Mouse (Mus musculus) liver, adult (tissue): ENCODE measurements around the gene Herpud2.

Experiments used
- GATA4 ChIP-seq: IDR thresholded peaks from 2 replicates; pipeline ENCODE4 v1.6.1; 2014; ENCODE audit warnings: mild to moderate bottlenecking, low read length; ENCODE audit not compliant: insufficient replicate concordance

Herpud2 gene

DNA sequence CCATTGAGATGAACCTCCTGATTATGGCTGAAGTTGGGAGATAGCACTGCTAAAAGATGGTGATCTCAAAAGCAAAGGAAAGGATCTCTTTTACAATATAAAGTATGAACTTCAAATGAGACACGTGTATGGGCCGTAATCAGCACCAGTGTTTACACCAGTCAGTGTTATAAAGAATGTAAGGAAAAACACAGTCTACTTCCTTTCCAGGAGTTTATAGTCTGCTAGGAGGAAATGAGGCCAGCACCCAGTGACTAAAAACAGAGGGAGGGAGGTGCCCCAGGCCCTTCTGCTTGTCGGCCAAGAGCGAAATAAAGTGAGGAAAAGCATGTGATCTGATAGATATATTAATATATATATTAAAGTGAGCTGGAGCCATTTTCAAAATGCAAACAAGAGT is 6.6 kb upstream of the Herpud2 start:
- no peak for TF ChIP-seq GATA4

DNA sequence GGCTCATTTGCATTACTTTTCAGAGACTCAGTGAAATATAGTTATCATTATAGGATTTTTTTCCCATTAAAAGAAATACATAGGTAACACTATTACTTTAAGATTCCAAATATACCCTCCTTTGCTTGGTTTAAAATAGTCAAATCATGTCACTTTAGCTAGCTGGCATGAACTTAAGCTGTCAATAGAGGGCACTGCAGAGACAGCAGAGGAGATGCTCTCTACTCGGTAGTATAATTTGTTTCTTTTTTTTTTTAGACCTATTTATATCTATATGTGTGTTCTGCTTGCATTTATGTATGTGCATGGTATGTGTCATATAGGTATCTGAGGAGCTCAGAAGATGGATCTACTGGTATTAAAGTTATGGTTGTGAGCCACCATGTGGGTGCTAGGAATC is 4.8 kb upstream of the Herpud2 start:
- no peak for TF ChIP-seq GATA4

DNA sequence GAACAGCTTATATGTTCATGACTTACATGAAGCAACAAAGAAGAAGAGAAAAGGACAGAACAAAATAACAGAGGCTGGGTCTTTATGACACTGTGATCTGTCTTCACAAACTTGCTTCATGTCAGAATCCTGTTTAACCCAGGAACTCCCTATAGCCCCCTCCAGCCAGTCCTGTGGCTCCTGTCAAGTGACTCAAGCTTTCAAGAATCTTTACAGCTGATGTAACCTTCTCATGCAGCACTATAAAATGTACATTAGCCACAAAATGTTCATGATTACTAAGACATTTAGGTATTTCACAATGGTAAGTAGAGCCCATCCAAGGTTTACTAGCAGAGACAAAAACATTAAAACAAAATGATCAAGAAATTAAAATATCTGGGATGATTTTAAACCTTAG is 1.4 kb upstream of the Herpud2 start:
- TF ChIP-seq GATA4, result no peak

DNA sequence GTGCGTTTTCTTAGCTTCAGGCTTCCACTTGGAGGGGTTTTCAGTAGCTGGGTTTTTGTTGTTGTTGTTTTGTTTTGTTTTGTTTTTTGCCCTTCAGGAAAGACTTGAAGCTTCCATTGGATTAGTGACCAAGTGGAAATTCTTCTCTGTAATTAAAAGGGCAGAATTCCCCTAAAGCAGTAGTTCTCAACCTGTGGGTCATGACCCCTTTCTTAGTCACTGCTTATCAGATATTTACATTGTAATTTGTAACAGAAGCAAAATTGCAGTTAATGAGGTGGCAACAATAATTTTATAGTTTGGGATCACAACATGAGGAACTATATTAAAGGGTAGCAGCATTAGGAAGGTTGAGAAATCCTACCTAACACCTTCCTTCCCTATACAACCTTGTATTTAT is 837 bp upstream of the Herpud2 start:
- TF ChIP-seq GATA4, result no peak

DNA sequence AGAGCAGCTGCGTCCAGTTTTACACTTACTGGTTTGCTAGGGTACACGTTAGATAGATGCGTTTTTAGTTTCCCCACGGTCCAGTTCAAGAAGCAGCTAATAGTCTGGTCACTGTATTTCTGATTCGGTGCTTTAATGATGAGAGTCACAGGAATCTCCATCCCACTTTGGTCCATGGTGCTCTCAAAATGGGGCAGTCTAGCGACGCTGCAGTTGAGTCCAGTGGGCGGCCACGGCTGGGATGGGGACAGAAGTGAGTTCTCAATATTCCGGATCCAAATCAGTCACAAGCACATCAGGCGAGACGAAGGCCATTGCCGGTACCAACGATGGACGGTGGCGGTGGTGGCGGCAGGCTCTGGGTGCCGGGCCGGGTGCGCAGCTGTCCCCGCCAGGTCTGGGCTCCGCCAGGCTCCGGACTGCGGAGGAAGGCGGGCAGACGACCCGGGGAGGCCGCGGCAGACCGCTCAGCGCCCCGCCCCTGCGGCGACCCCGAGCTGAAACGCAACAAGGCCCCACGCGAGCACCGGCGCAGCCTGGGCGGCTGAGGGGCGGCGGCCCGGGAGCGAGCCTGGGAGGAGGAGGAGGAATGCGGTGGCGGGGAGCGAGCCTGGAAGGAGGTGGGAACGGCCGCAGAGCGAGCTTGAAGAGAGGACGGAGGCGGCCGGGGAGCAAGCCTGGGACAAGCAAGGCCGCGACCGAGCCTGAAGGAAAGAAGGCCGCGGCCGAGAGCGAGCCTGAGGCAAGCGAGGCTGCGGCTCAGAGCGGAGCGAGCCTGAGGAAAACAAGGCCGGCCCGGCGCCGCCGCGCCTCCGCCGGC is 619 bp downstream of the Herpud2 start:
- no peak for TF ChIP-seq GATA4

DNA sequence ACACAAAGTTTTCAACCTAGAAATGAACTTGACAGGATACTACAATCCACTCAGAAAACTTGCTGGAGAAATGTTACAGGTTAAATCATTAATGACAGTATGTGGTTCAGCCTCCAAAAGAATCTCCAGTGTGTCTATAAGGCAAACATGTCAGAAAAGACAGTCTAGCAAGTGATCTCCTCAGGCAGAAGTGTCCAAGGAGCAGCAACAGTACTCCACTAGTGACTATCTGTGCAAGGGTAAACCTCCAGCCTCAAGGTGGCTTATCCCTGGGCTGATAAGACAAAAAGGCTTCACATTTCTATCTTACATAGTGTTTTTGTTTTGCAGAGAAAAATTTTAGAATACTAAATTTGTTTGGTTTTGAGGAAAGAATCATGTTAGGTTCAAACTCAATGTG is 2.9 kb downstream of the Herpud2 start:
- TF ChIP-seq GATA4, result no peak

DNA sequence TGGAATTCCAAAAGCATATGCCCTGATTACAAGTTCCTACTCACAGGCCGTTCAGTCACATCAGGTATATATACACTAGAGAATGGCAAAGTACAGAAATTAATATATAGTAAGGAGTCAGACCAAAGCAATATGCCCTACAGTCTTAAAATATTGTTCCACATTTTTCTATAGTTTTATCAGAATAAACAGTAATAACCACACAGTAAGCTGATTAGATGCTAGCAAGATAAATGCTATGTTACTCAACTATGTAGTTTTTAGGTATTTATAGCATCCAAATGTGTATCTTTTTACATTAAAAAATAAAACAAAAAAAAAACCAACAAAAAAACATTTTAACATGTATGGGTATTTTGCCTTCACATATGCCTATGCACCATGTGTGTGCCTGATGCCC is 5.7 kb downstream of the Herpud2 start:
- TF ChIP-seq GATA4, result no peak

DNA sequence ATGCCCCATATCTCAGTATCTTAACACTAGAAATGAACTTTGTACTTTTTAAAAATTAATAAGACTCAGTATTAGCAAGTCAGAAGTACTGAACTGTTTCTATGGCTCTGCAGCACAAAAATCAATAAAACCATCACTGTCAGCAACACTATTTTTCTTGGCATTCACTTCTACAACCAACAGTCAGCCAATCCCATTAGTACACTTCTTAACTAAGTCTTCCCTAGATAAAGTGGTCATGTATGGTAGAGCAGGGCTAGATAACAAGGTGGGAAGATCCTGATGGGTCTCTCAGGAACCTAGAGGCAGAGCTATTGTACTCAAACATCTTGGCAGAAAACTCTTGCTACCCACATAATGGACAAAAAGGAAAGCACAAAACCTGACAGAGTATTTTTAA is 7.7 kb downstream of the Herpud2 start:
- TF ChIP-seq GATA4, result no peak

DNA sequence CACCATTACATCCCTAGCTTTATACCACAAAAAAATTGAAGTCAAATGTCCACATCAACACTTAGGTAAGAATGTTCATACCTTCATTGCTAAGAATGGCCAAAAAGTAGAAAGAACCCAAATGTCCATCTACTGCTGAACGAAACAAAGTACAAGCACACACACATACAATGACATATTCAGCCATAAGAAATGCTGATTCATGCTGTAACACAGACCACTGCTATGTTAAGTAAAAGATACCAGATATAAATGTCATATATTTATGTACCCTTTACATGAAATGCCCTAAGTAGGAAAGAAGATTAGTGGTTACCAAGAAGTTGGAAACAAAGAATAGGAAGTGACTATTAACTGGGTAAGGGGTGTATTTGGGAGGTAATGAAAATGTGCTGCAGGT is 8.6 kb downstream of the Herpud2 start:
- TF ChIP-seq GATA4, result no peak

DNA sequence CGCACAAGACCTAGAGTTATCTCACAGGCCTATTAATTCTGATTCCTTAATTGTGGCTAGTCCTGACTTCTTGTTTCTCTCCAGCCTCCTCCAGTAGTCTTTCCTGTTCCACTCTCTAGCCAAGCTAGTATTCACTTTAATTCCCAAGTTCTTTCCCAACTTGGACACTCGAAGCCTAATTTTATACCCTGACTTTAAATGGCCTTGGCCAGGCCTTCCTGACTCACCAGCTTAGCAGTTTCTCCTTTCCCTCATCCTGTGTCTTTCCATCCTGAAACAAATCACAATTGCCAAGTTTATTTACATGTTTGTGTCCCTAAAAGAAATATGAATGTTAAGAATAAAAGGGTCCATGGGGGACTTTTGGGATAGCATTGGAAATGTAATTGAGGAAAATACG is 9.6 kb downstream of the Herpud2 start:
- TF ChIP-seq GATA4, result no peak

DNA sequence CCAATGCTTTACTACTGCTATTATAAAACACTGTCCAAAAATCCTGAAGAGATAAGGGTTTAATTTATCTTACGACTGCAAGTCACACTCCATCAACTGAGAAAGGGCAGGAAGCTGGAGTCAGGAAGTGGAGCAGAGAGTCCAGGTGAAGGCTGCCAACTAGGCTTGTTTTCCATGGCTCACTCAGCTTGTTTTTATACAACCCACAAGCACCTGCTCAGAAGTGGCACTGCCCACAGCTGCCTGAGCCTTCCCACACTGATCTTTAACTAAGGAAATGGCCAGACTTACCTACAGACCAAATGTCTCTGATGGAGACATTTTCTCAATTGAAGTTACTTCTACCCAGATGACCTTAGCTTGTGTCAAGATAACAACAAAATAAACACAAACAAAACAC is 11.3 kb downstream of the Herpud2 start:
- no peak for TF ChIP-seq GATA4

DNA sequence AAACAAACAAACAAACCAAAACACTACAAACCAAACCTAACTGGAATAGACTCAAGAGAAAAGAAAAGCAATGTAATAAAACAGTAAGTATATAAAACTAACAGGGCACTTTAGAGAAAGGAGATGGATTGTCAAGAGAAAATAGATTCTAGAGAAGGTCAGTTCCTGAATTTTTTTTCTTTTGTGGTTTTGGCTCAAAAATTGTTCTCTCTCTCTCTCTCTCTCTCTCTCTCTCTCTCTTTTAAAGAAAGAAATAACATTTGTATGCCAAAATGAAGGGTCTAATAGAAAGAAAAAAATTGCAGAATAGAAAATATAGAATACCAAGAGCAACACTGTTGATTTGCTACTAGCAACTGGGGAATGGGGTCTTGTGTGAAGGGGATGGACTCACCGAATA is 12.7 kb downstream of the Herpud2 start:
- no peak for TF ChIP-seq GATA4

DNA sequence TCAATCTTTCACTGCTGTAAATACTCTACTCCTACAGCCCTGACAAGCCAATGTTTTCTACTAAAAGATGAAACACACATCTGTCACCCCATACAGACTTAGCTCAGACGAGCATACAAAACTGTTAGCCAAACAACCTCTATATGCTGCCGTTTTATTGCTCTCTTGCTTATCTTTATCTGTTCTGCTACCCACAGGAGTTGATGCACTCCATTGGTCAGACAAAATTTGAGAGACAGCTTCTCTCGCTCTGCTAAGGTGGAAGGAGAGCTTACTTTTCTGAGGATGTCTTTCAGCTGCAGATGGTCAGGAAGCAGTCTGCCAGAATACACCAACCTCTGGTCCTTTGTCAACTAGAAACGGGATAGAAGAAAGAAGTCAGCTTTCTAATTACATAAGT is 18.7 kb downstream of the Herpud2 start:
- no peak for TF ChIP-seq GATA4

DNA sequence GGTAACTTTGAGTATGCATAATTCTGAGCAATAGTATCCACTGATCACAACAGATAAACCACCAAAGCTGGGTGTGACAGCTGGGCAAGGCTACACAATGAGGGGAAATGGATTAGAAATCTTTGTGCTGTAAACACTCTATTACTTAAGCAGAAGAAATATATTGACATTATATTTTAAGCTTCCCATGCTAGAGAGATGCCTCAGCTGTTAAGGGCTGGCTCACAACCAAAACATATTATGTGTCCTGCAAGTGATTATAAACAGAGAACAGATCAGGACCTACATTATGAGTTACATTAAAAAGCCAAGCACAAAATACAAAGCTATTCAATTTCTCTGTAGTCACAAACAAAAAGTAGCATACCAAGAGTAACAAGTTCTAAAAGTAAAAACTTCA is 19.4 kb downstream of the Herpud2 start:
- no peak for TF ChIP-seq GATA4

DNA sequence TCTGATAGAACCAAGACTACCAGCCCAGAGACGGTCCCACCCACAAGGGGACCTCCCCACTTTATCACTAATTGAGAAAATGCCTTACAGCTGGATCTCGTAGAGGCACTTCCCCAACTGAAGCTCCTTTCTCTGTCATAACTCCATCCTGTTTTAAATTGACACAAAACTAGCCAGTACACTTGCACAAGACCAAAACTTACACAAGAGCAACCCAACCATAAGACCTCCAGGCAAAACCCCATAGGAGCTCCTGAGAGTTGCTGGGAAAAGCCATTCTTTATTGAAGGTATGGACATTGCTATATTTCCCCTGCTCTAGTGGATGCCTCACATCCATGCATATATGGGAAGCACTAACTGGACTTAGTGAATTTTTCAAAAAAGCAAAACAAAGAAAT is 27.6 kb downstream of the Herpud2 start:
- TF ChIP-seq GATA4, result no peak

DNA sequence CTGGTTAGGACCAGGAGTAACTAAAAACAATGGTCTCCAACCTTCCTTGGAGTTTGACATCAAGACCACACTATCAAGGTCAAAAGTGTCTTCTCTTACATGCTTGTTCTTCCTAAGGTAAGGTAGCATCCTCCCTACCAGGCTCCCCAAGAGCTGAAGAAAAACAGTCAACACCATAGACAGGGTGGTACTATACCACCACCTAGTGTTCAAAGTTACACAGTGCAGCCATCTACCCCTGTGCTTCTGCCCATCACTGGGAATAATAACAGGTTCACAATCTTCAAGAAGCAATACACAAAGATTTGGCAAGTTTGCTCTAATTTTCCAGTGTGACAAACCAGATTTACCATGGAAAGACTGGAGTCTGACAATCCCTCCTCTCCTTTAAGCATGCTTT is 47.0 kb downstream of the Herpud2 start:
- TF ChIP-seq GATA4, result no peak

DNA sequence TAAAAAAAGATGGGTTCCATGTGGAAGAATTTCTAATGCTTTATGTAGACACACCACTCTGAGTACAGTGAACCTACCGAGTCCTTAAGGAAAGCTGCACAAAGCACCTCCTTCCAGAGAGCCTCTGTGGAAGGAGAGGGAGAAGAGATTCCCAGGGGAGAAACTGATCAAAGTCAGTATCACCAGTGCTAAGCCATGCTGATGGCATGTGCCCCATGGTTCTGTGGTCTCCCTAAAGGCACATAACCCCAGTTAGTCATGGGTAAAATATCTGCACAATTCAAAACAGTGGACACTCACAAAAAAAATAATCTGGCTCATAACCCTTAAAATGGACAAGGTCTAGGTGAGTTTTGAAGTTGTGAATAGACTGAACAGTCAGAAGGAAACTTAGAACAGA is 48.7 kb downstream of the Herpud2 start:
- TF ChIP-seq GATA4, result no peak

DNA sequence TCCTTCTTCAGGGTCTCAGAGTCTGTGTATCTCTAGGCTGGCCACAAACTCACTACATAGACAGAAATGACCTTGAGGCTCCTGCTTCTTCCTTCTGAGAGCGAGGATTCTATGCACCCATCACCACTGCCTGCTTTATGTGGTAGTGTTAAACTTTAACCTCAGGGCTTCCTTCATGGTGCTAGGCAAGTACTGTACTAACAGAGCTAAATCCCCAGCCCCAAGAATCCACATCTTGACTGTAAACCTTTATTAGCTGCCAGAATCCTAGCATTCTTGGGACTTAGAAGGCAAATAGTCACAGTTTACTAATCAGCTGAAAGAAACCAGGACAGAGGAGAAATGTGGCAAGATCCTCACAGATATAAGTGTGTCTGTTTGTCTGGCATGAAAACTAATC is 60.8 kb downstream of the Herpud2 start:
- no peak for TF ChIP-seq GATA4

DNA sequence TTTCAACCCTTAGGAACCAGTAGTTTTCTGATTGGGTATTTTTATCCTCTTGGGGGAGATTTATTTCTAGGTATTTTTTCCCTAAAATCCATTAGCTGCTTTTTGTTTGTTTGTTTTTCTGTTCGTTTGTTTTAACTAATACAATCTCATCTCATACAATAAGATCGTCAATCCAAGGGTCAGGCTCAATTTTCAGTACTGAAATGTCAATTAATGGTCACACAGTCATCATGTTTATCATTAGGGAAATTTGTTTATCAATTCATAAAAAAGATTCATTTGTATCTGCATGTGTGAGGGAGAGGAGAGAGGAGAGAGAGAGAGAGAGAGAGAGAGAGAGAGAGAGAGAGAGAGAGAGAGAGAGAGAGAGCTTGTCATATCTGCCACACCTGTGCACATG is 62.5 kb downstream of the Herpud2 start, which contains the start of gene Gm10181:
Gm10181 (plus strand) TSS at position 301 of the 400 bp plus-strand sequence.
- TF ChIP-seq GATA4, result no peak
